Mouse (Mus musculus) forebrain, embryonic 14.5 days (tissue): Measurements from ENCODE around the gene Nid1. TPM values are rescaled to one million over a fixed set of nuclear protein-coding genes. Genes with fewer than 3 reads are reported as not detected.
"Not testable (repeated sequence)": the region's sequence is repeated elsewhere in the genome, so short reads cannot be mapped to it uniquely, and the experiment has no call there.

Experiments
- ATAC-seq: fragments of 200-750 bp; cut with Nextera tagmentation; 2 replicates; pipeline ENCODE4 v1.8.0; 2017; ENCODE audit warnings: mild to moderate bottlenecking, moderate library complexity
- DNase-seq: peaks from one replicate; pipeline ENCODE4 v3.0.0-alpha.2; 2015; ENCODE audit warnings: low spot score
- H3K27ac ChIP-seq: fragments of 300-500 bp; sonication (generic); 2 replicates; pipeline ENCODE4 v1.5.1; 2014; ENCODE audit warnings: low read depth, mild to moderate bottlenecking, control low read depth, low read length, moderate library complexity
- H3K27me3 ChIP-seq: fragments of 300-500 bp; sonication (generic); replicated peaks from 2 replicates; pipeline ENCODE4 v1.6.1; 2014; ENCODE audit warnings: low read length, control low read depth, mixed read lengths; ENCODE audit not compliant: control insufficient read depth, insufficient read depth
- H3K36me3 ChIP-seq: fragments of 300-500 bp; sonication (generic); 2 replicates; pipeline ENCODE4 v1.6.1; 2014; ENCODE audit warnings: low read length, control low read depth; ENCODE audit not compliant: control insufficient read depth, insufficient read depth
- H3K4me1 ChIP-seq: fragments of 300-500 bp; sonication (generic); 2 replicates; pipeline ENCODE4 v1.6.1; 2014; ENCODE audit warnings: antibody characterized with exemption, low read length, control low read depth; ENCODE audit not compliant: control insufficient read depth, insufficient read depth
- H3K4me2 ChIP-seq: fragments of 300-500 bp; sonication (generic); 2 replicates; pipeline ENCODE4 v1.6.1; 2014; ENCODE audit warnings: mild to moderate bottlenecking, control low read depth, low read length
- H3K4me3 ChIP-seq: fragments of 300-500 bp; sonication (generic); 2 replicates; pipeline ENCODE4 v1.5.1; 2014; ENCODE audit warnings: low read depth, low read length, control low read depth
- H3K9ac ChIP-seq: fragments of 300-500 bp; sonication (generic); 2 replicates; pipeline ENCODE4 v1.6.1; 2014; ENCODE audit warnings: mild to moderate bottlenecking, low read length, control low read depth, moderate library complexity
- H3K9me3 ChIP-seq: fragments of 300-500 bp; sonication (generic); replicated peaks from 2 replicates; pipeline ENCODE4 v1.6.1; 2016; ENCODE audit warnings: low read length, control low read depth, mixed read lengths; ENCODE audit not compliant: control insufficient read depth
- WGBS: fragments of 180-500 bp; shearing (Covaris S2); extraction: QIAGEN DNeasy Blood & Tissue Kit; methylation state at CpG from one replicate; pipeline ENCODE4 v1.1.7; 2014; 5-methylcytosine and 5-hydroxymethylcytosine counted together
- polyA plus RNA-seq: library from polyadenylated mRNA; unstranded; fragments of >200 nt; fragmentation: Nextera tagmentation; extraction: Ambion mirVana; gene quantifications from 2 replicates; pipeline ENCODE4 v1.2.1, GENCODE M21; 2014

Gene Nid1
- polyA plus RNA-seq, 1 experiment from 2014 or later, result 20.8 TPM

GRCm38 (mm10) chr13:13446711-13447443 lies 9.5 kb downstream of the Nid1 start:
- 69% methylated on average over 4 of the region's 4 CpGs for WGBS
- not testable (repeated sequence) for H3K9me3 ChIP-seq, H3K36me3 ChIP-seq, H3K4me1 ChIP-seq, H3K4me2 ChIP-seq, H3K27ac ChIP-seq, DNase-seq, H3K27me3 ChIP-seq, ATAC-seq, H3K9ac ChIP-seq, H3K4me3 ChIP-seq

- WGBS, result 82% methylated on average over 12 of the region's 12 CpGs
- H3K27me3 ChIP-seq, H3K27ac ChIP-seq, ATAC-seq, H3K9me3 ChIP-seq, H3K4me2 ChIP-seq, DNase-seq, H3K36me3 ChIP-seq, H3K4me1 ChIP-seq, H3K4me3 ChIP-seq, H3K9ac ChIP-seq: not testable (repeated sequence)
These were observed 12.6 kb downstream of the Nid1 start for GRCm38 (mm10) chr13:13449981-13450380.

- DNase-seq, H3K4me2 ChIP-seq: not testable (repeated sequence)
These were observed 13.6 kb downstream of the Nid1 start for GRCm38 (mm10) chr13:13450931-13451330.

GRCm38 (mm10) chr13:13453332-13453731 lies 16.0 kb downstream of the Nid1 start:
- H3K27me3 ChIP-seq, ATAC-seq, H3K9ac ChIP-seq, H3K4me1 ChIP-seq, H3K9me3 ChIP-seq, H3K27ac ChIP-seq, H3K4me2 ChIP-seq, H3K4me3 ChIP-seq, DNase-seq, H3K36me3 ChIP-seq: not testable (repeated sequence)
- WGBS, result 83% methylated on average over 6 of the region's 6 CpGs

More at GRCm38 (mm10) chr13:13450931-13451330, 13.6 kb downstream of the Nid1 start:
- not testable (repeated sequence) for H3K27me3 ChIP-seq, H3K4me3 ChIP-seq, ATAC-seq, H3K27ac ChIP-seq, H3K36me3 ChIP-seq, H3K9ac ChIP-seq, H3K4me1 ChIP-seq, H3K9me3 ChIP-seq
- WGBS, result 31% methylated on average over 1 of the region's 1 CpGs

- not testable (repeated sequence) for H3K27ac ChIP-seq, H3K4me2 ChIP-seq, H3K4me1 ChIP-seq, H3K9ac ChIP-seq, DNase-seq, H3K4me3 ChIP-seq, ATAC-seq, H3K36me3 ChIP-seq, H3K9me3 ChIP-seq, H3K27me3 ChIP-seq
- WGBS, result 89% methylated on average over 7 of the region's 7 CpGs
These were observed 16.9 kb downstream of the Nid1 start for GRCm38 (mm10) chr13:13454249-13454648.

- not testable (repeated sequence) for H3K27me3 ChIP-seq, H3K4me2 ChIP-seq, H3K36me3 ChIP-seq, ATAC-seq, H3K9ac ChIP-seq, H3K4me1 ChIP-seq, H3K9me3 ChIP-seq, H3K27ac ChIP-seq, DNase-seq, H3K4me3 ChIP-seq
- WGBS, result 55% methylated on average over 8 of the region's 9 CpGs
These were observed 18.5 kb downstream of the Nid1 start for GRCm38 (mm10) chr13:13455632-13456492.

- H3K27me3 ChIP-seq, result no peaks in the 10 kb centered on the region
- H3K9ac ChIP-seq, result no peak overlapping the region
- DNase-seq, result no peak
- H3K4me3 ChIP-seq, result no peak overlapping the region
- ATAC-seq, result no peak
- H3K27ac ChIP-seq, result no peak overlapping the region
- H3K36me3 ChIP-seq, result no peaks in the 10 kb centered on the region
- H3K4me2 ChIP-seq, result no peak overlapping the region
- WGBS, result 84% methylated on average over 4 of the region's 4 CpGs
- no peaks in the 10 kb centered on the region for H3K4me1 ChIP-seq
- no peaks in the 10 kb centered on the region for H3K9me3 ChIP-seq
These were observed 20.9 kb downstream of the Nid1 start for GRCm38 (mm10) chr13:13458138-13458737.

- Histone ChIP-seq H3K4me1 (no peaks in the 10 kb centered on the region), H3K4me2 (no peak overlapping the region), H3K9ac (no peak overlapping the region), H3K27me3 (no peaks in the 10 kb centered on the region), H3K9me3 (no peaks in the 10 kb centered on the region), H3K4me3 (no peak overlapping the region), H3K27ac (no peak overlapping the region), H3K36me3 (no peaks in the 10 kb centered on the region)
- DNase-seq (no peak), ATAC-seq (no peak)
- WGBS, result 88% methylated on average over 2 of the region's 2 CpGs
These were observed 23.3 kb downstream of the Nid1 start for GRCm38 (mm10) chr13:13460521-13461138.
